Mouse (Mus musculus) embryonic facial prominence, embryonic 15.5 days (tissue): ENCODE data around the gene Prrc2a. TPM values are rescaled to one million over a fixed set of nuclear protein-coding genes. Genes with fewer than 3 reads are reported as not detected.
"Not testable (repeated sequence)": the region's sequence is repeated elsewhere in the genome, so short reads cannot be mapped to it uniquely, and the experiment has no call there.

Experiments
- ATAC-seq: fragments of 200-750 bp; cut with Nextera tagmentation; 2 replicates; pipeline ENCODE4 v1.8.0; 2017; ENCODE audit warnings: low read depth, moderate TSS enrichment; ENCODE audit not compliant: insufficient number of reproducible peaks, low FRiP score, low TSS enrichment
- H3K27ac ChIP-seq: fragments of 300-500 bp; sonication (generic); replicated peaks from 2 replicates; pipeline ENCODE4 v1.5.1; 2015; ENCODE audit warnings: mild to moderate bottlenecking, inconsistent platforms
- H3K27me3 ChIP-seq: fragments of 300-500 bp; sonication (generic); 2 replicates; pipeline ENCODE4 v1.6.1; 2015; ENCODE audit warnings: inconsistent platforms
- H3K36me3 ChIP-seq: fragments of 300-500 bp; sonication (generic); 2 replicates; pipeline ENCODE4 v1.6.1; 2015; ENCODE audit warnings: mild to moderate bottlenecking, inconsistent platforms
- H3K4me1 ChIP-seq: fragments of 300-500 bp; sonication (generic); 2 replicates; pipeline ENCODE4 v1.6.1; 2015; ENCODE audit warnings: inconsistent platforms
- H3K4me2 ChIP-seq: fragments of 300-500 bp; sonication (generic); replicated peaks from 2 replicates; pipeline ENCODE4 v1.6.1; 2015; ENCODE audit warnings: mild to moderate bottlenecking, inconsistent platforms
- H3K4me3 ChIP-seq: fragments of 300-500 bp; sonication (generic); replicated peaks from 2 replicates; pipeline ENCODE4 v1.5.1; 2015; ENCODE audit warnings: mild to moderate bottlenecking, inconsistent platforms
- H3K9ac ChIP-seq: fragments of 300-500 bp; sonication (generic); 2 replicates; pipeline ENCODE4 v1.6.1; 2015; ENCODE audit warnings: inconsistent platforms
- H3K9me3 ChIP-seq: fragments of 300-500 bp; sonication (generic); replicated peaks from 2 replicates; pipeline ENCODE4 v1.6.1; 2016; ENCODE audit warnings: inconsistent platforms
- WGBS: fragments of 180-500 bp; shearing (Covaris S2); methylation state at CpG from one replicate; pipeline ENCODE4 v1.1.7; 2015; 5-methylcytosine and 5-hydroxymethylcytosine counted together
- polyA plus RNA-seq: library from polyadenylated mRNA; unstranded; fragments of >200 nt; fragmentation: Nextera tagmentation; extraction: Ambion mirVana; gene quantifications from 2 replicates; pipeline ENCODE4 v1.2.1, GENCODE M21; 2015

The Prrc2a gene
- polyA plus RNA-seq, 1 experiment from 2014 or later, result 198 TPM

DNA sequence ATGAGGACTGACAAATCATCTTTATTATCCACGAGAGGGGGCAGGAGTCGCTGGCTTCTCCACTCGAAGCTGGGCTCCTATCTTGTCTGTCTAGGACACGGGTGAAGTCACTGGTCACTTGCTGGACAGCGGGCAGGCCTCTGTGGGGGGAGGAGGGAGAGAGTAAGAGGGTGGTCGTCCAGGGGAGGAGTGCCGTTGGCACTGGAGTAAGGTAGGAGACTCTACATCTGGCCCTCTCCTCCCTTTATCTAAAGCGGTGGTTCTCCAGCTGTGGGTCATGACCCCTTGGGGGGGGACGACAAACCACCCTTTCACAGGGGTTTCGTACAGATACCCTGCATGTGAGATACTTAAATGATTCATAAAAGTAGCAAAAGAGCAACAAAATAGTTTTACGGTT is 35.7 kb downstream of the Prrc2a start:
- Histone ChIP-seq H3K36me3 (peaks cover 13% of the 10 kb centered on the region), H3K9ac (no peak overlapping the region), H3K27me3 (no peaks in the 10 kb centered on the region), H3K27ac (no peak overlapping the region), H3K4me3 (no peak overlapping the region), H3K4me2 (no peak overlapping the region), H3K9me3 (no peaks in the 10 kb centered on the region), H3K4me1 (peaks cover 31% of the 10 kb centered on the region)
- ATAC-seq, result no peak
- WGBS, result 70% methylated on average over 11 of the region's 11 CpGs

DNA sequence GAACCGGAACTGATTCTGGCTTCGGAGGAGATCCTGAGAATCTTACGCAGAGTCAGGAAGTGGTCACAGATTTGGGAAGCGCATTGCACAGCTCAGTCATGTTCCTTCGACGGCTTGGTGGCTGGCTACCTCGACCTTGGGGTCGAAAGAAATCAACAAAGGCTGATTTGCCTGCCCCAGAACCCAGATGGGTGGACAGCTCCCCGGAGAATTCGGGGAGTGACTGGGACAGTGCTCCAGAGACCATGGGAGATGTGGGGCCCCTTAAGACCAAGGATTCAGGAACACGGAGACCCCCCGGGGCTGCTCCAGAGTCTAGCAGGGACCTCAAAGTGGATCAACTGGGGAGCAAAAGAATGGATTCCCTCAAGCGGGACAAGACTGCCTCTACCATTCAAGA is 37.7 kb downstream of the Prrc2a start:
- H3K9me3 ChIP-seq, result no peaks in the 10 kb centered on the region
- H3K36me3 ChIP-seq, result peaks cover 16% of the 10 kb centered on the region
- peak overlapping the region; percentile 63 for H3K4me3 ChIP-seq
- H3K27me3 ChIP-seq, result no peaks in the 10 kb centered on the region
- 70% methylated on average over 13 of the region's 13 CpGs for WGBS
- peak overlapping the region; percentile 71 for H3K4me2 ChIP-seq
- H3K27ac ChIP-seq, result peak overlapping the region; percentile 89
- H3K9ac ChIP-seq, result peak overlapping the region; percentile 73
- peaks cover 38% of the 10 kb centered on the region for H3K4me1 ChIP-seq
- no peak for ATAC-seq

DNA sequence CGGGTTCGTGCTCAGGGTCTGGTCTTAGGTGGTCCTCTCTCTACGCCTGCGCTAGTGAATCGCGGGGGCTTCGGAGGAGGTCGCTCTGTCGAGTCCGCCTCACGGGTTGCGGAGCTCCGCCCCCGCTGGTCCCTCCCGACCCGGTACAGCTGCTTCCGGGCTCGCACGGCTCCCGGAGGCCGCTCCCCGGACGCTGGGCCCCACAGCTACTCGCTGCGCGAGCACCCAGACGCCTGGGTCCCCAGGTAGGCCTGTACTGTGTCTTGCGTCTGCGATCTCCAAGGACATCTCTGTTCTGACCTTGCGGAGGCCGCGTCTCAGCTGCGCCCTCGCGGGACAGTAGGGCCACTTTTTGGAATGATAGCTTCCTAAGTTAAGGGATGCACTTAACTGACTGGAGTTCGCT is 38.5 kb downstream of the Prrc2a start, which contains the start of gene D17H6S53E:
TSS of gene D17H6S53E (plus strand) at position 168 of the 406 bp plus-strand sequence.
- peak; percentile 56 for ATAC-seq
- Histone ChIP-seq H3K4me3 (peak within 1 kb of the TSS; percentile 63), H3K9me3 (no peaks in the 10 kb centered on the region), H3K4me2 (peak within 1 kb of the TSS; percentile 71), H3K27me3 (no peaks in the 10 kb centered on the region), H3K27ac (peak within 1 kb of the TSS; percentile 89), H3K36me3 (peaks cover 16% of the 10 kb centered on the region), H3K4me1 (peaks cover 40% of the 10 kb centered on the region), H3K9ac (peak within 1 kb of the TSS; percentile 73)
- under 1% methylated on average over 36 of the region's 36 CpGs for WGBS

DNA sequence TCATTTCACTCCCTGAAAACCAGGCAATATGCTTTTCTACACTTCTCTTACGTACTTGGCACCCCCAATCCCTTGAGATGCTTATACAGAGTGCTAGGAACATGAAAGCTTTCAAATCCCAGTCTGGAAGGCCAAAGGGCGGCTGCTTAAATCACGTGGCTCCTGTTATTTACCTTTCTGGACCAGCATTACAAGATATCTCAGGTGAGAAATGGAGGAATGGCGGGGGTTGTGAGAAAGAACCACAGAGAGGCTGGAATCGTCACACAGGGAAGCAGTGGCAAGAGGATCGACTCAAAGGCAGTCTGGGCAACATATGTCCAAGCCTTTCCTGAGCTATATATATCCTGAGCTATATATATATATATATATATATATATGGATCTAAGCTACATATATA is 39.1 kb downstream of the Prrc2a start:
- 22% methylated on average over 6 of the region's 6 CpGs for WGBS
- H3K9me3 ChIP-seq, result no peaks in the 10 kb centered on the region
- peaks cover 41% of the 10 kb centered on the region for H3K4me1 ChIP-seq
- ATAC-seq, result no peak
- H3K4me3 ChIP-seq, result peak overlapping the region; percentile 63
- H3K9ac ChIP-seq, result peak overlapping the region; percentile 73
- peaks cover 13% of the 10 kb centered on the region for H3K36me3 ChIP-seq
- H3K4me2 ChIP-seq, result peak overlapping the region; percentile 71
- H3K27ac ChIP-seq, result peak overlapping the region; percentile 89
- no peaks in the 10 kb centered on the region for H3K27me3 ChIP-seq

DNA sequence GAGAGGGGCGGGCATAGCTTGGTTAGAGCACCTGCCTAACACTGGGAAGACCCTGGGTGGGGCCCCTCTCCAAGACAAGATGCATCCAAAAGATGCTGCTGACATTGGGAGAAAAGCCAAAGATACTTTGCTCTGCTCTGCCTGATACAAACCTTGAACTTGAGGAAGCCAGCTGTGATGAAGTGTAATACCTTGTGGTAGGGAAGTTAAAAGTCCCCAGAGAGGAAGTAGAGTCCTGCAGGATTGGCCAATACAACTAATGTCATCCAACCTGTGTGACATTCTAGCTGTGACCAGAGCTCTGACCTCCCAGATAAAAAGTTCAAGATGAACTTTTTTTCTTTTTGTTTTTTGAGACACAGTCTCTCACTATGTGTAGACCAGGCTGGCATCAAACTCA is 39.6 kb downstream of the Prrc2a start:
- H3K4me2 ChIP-seq, result no peak overlapping the region
- 82% methylated on average over 1 of the region's 1 CpGs for WGBS
- H3K9ac ChIP-seq, result no peak overlapping the region

DNA sequence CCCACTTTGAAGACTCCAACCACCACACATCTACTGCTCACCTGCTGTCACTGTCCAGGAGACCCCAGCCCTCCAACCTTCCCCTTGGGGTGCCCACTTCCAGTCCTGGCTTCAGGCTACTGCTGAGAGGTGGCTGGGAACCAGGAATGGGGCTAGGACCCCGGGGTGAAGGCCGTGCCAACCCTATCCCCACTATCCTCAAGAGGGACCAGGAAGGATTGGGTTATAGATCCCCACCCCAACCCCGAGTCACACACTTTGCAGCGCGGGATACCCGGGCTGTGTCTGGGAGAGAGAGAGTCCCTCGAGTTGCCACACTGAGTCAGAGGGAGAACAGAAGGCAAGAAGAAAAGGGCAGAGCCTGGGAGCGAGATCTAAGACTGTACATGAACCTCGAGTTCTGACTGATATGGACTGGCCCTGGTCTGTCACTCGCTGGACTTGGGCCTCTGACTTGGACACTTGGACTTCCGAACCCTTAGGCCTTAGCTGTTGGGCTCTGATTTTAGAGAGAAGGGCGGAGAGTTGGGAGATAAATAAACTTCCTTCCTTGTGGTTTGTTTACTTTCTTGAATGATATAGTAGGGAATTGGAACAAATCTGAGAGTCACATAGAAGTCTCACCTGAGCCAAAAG is 40.3 kb downstream of the Prrc2a start:
- not testable (repeated sequence) for H3K9me3 ChIP-seq, H3K9ac ChIP-seq, H3K4me3 ChIP-seq, H3K27me3 ChIP-seq, H3K27ac ChIP-seq, ATAC-seq, H3K36me3 ChIP-seq, H3K4me2 ChIP-seq
- WGBS, result 93% methylated on average over 12 of the region's 12 CpGs
- H3K4me1 ChIP-seq, result peaks cover 52% of the 10 kb centered on the region

More for the DNA sequence above, 39.6 kb downstream of the Prrc2a start:
- H3K9me3 ChIP-seq, result no peaks in the 10 kb centered on the region
- peaks cover 8% of the 10 kb centered on the region for H3K36me3 ChIP-seq
- ATAC-seq, result no peak
- peak overlapping the region; percentile 89; the same call in 1 of the 2 replicates for H3K27ac ChIP-seq
- peaks cover 46% of the 10 kb centered on the region for H3K4me1 ChIP-seq
- no peak overlapping the region for H3K4me3 ChIP-seq
- no peaks in the 10 kb centered on the region for H3K27me3 ChIP-seq

DNA sequence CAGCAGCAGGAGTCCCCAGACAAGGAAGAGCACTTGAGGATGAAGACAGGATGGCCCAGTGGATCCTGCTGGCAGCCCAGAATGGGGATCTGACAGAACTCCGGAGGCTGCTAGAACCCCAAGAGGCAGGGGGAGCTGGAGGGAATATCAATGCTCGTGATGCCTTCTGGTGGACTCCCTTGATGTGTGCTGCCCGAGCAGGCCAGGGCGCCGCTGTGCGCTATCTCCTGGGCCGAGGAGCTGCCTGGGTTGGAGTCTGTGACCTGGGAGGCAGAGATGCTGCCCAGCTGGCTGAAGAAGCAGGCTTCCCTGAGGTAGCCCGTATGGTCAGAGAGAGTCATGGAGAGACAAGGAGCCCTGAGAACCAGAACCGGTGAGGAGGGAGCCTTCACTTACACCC is 41.4 kb downstream of the Prrc2a start:
- H3K27me3 ChIP-seq, H3K9ac ChIP-seq, H3K4me2 ChIP-seq, H3K9me3 ChIP-seq, H3K4me3 ChIP-seq, H3K27ac ChIP-seq, ATAC-seq: not testable (repeated sequence)
- WGBS, result 92% methylated on average over 9 of the region's 9 CpGs
- H3K4me1 ChIP-seq, result peaks cover 49% of the 10 kb centered on the region
- peaks cover 18% of the 10 kb centered on the region for H3K36me3 ChIP-seq

DNA sequence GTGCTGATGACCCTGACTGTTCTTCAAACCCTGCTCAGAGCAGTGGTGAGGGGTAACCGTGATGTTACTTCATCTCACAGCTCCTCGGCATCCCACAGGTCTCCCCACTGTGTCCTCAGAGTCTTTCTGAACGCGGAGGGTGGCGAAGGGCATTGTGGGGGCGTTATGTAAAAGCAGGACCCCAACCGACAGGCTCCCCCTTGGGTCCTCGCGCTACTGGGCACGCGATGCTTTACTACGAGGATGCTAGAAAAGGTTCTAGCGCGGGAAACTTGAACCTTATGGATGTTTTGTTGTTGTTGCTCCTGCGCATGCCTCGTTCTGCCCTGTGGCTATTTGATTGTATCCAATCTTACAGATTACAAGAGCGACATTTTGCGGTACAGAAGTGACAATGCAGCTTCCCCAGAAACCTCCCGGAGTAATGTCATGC is 42.8 kb downstream of the Prrc2a start, which contains the start of gene Csnk2b:
TSS of gene Csnk2b (minus strand) at position 183 of the 433 bp plus-strand sequence.
- no peak for ATAC-seq
- Histone ChIP-seq H3K27me3 (no peaks in the 10 kb centered on the region), H3K4me1 (peaks cover 37% of the 10 kb centered on the region), H3K36me3 (peaks cover 29% of the 10 kb centered on the region), H3K9ac (peak within 1 kb of the TSS; percentile 95), H3K9me3 (no peaks in the 10 kb centered on the region), H3K4me3 (peak within 1 kb of the TSS; percentile 96), H3K4me2 (peak within 1 kb of the TSS; percentile 89), H3K27ac (peak within 1 kb of the TSS; percentile 84)
- WGBS, result under 1% methylated on average over 19 of the region's 19 CpGs

DNA sequence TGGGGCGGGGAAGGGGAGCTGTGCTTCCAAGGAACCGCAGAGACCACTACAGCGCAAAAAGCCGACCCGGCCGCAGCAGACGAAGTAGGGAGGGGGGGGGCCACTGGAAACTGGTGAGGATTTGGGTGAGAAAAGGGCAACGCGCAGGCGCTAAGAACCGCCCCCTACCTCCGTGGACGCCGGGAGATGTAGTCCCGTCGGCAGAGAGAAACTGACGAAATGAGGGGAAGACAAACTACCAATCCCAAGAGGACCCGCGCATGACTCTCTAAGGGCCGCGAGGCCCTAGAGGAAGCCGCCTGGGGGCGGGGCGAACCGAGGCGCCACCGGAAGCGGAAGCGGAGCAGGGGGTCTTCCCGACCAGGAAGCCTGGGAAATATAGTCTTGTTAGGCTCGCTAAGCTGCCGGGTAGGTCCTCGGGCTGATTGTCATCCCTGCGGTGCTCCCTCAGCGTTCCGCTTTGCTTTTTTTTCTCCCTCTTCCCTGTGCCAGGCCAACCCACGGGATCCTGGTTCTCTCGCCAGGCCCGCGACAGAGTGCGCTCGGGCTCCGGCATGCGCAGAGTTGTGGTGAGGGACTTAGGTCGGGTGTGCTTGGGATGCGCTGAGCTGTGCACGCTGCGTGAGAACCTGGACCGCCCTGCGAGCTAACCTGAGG is 43.4 kb downstream of the Prrc2a start, which contains the start of gene Gpank1:
TSS of gene Gpank1 (plus strand) at position 313 of the 657 bp plus-strand sequence.
- no peaks in the 10 kb centered on the region for H3K27me3 ChIP-seq
- H3K4me2 ChIP-seq, result peak within 1 kb of the TSS; percentile 89
- no peaks in the 10 kb centered on the region for H3K9me3 ChIP-seq
- H3K4me1 ChIP-seq, result peaks cover 32% of the 10 kb centered on the region
- peaks cover 34% of the 10 kb centered on the region for H3K36me3 ChIP-seq
- under 1% methylated on average over 50 of the region's 50 CpGs for WGBS
- peak; percentile 94 for ATAC-seq
- H3K27ac ChIP-seq, result peak within 1 kb of the TSS; percentile 84
- H3K9ac ChIP-seq, result peak within 1 kb of the TSS; percentile 95
- H3K4me3 ChIP-seq, result peak within 1 kb of the TSS; percentile 96

DNA sequence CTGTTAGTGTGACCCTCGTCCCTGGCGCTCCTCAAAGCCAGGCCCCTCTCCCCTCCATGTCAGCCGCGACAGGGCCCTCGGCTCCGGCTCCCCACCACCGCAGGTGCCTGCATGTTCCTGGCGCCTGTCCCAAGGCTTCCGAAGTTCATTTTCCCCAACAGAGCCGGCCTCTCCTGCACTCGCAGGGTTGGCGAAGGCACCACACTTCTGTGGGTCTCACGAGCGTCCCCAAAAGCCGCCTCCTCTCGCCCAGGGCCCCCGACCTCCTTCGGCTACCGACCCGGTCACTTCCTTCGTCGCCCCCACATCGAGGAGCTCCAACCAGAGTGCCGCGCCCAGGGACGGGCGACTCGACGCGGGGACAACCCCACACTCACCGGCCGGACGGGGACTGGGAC is 44.0 kb downstream of the Prrc2a start:
- Histone ChIP-seq H3K4me1 (peaks cover 31% of the 10 kb centered on the region), H3K4me2 (peak overlapping the region; percentile 89), H3K4me3 (peak overlapping the region; percentile 96), H3K9me3 (no peaks in the 10 kb centered on the region), H3K27ac (peak overlapping the region; percentile 84), H3K36me3 (peaks cover 39% of the 10 kb centered on the region), H3K9ac (peak overlapping the region; percentile 95), H3K27me3 (no peaks in the 10 kb centered on the region)
- under 1% methylated on average over 33 of the region's 33 CpGs for WGBS
- ATAC-seq, result peak; percentile 5
